Mouse (Mus musculus): ENCODE results near the gene Slc51b. TPM values are rescaled to one million over a fixed set of nuclear protein-coding genes. Genes with fewer than 3 reads are reported as not detected.

The Slc51b gene
- not detected in 2 replicates for polyA plus RNA-seq (2016; fragmentation: Nextera tagmentation; extraction: Ambion mirVana)

GRCm38 (mm10) chr9:65422760-65423501 is at the start of gene Slc51b:
Gene Slc51b, minus strand, starts transcription at chr9:65422955.
- WGBS = 85% methylated on average over 11 of the region's 11 CpGs
- Histone ChIP-seq H3K9ac (no peak within 1 kb of the TSS), H3K9me3 (no peaks in the 10 kb centered on the region), H3K4me2 (no peak within 1 kb of the TSS), H3K27me3 (no peaks in the 10 kb centered on the region), H3K4me1 (no peaks in the 10 kb centered on the region), H3K36me3 (replicated peaks) (no peaks in the 10 kb centered on the region), H3K4me3 (replicated peaks) (no peak within 1 kb of the TSS), H3K27ac (no peak within 1 kb of the TSS)
- no peak for ATAC-seq (ENCODE audit: low FRiP score)

GRCm38 (mm10) chr9:65467686-65468085 is 44.9 kb upstream of the Slc51b start:
- Histone ChIP-seq H3K4me2 (no peak overlapping the region), H3K4me3 (replicated peaks) (no peak overlapping the region), H3K36me3 (replicated peaks) (peaks cover 50% of the 10 kb centered on the region), H3K27ac (no peak overlapping the region), H3K9ac (no peak overlapping the region), H3K4me1 (peaks cover 8% of the 10 kb centered on the region), H3K9me3 (no peaks in the 10 kb centered on the region), H3K27me3 (no peaks in the 10 kb centered on the region)
- 79% methylated on average over 11 of the region's 11 CpGs for WGBS
- ATAC-seq (ENCODE audit: low FRiP score) = no peak

GRCm38 (mm10) chr9:65465241-65465640 is 42.5 kb upstream of the Slc51b start:
- H3K27me3 ChIP-seq = no peaks in the 10 kb centered on the region
- no peak overlapping the region for H3K4me3 ChIP-seq (replicated peaks)
- no peak overlapping the region for H3K9ac ChIP-seq
- WGBS = 82% methylated on average over 2 of the region's 2 CpGs
- H3K27ac ChIP-seq = no peak overlapping the region
- H3K4me2 ChIP-seq = no peak overlapping the region
- H3K9me3 ChIP-seq = no peaks in the 10 kb centered on the region
- no peak for ATAC-seq (ENCODE audit: low FRiP score)
- peaks cover 38% of the 10 kb centered on the region for H3K36me3 ChIP-seq (replicated peaks)
- peaks cover 22% of the 10 kb centered on the region for H3K4me1 ChIP-seq

- Histone ChIP-seq H3K4me2 (no peak overlapping the region), H3K9ac (no peak overlapping the region), H3K9me3 (no peaks in the 10 kb centered on the region), H3K4me1 (peaks cover 23% of the 10 kb centered on the region), H3K27ac (no peak overlapping the region), H3K27me3 (no peaks in the 10 kb centered on the region), H3K4me3 (replicated peaks) (no peak overlapping the region), H3K36me3 (replicated peaks) (peaks cover 28% of the 10 kb centered on the region)
- WGBS = 96% methylated on average over 6 of the region's 6 CpGs
- no peak for ATAC-seq (ENCODE audit: low FRiP score)
These were observed 41.4 kb upstream of the Slc51b start for GRCm38 (mm10) chr9:65464161-65464560.

GRCm38 (mm10) chr9:65462544-65462943 is 39.8 kb upstream of the Slc51b start:
- peaks cover 18% of the 10 kb centered on the region for H3K36me3 ChIP-seq (replicated peaks)
- peaks cover 23% of the 10 kb centered on the region for H3K4me1 ChIP-seq
- ATAC-seq (ENCODE audit: low FRiP score) = no peak
- 84% methylated on average over 5 of the region's 5 CpGs for WGBS
- H3K27ac ChIP-seq = no peak overlapping the region
- no peaks in the 10 kb centered on the region for H3K9me3 ChIP-seq
- no peaks in the 10 kb centered on the region for H3K27me3 ChIP-seq
- H3K4me2 ChIP-seq = no peak overlapping the region
- H3K4me3 ChIP-seq (replicated peaks) = no peak overlapping the region
- no peak overlapping the region for H3K9ac ChIP-seq

- H3K36me3 ChIP-seq (replicated peaks) = peaks cover 8% of the 10 kb centered on the region
- peak within 1 kb of the TSS; percentile 64 for H3K4me2 ChIP-seq
- WGBS = under 1% methylated on average over 53 of the region's 53 CpGs
- H3K9ac ChIP-seq = peak within 1 kb of the TSS; percentile 89
- H3K27ac ChIP-seq = peak within 1 kb of the TSS; percentile 83
- peaks cover 23% of the 10 kb centered on the region for H3K4me1 ChIP-seq
- peak within 1 kb of the TSS; percentile 87 for H3K4me3 ChIP-seq (replicated peaks)
- H3K27me3 ChIP-seq = no peaks in the 10 kb centered on the region
- ATAC-seq (ENCODE audit: low FRiP score) = peak; percentile 98
- no peaks in the 10 kb centered on the region for H3K9me3 ChIP-seq
These were observed 38.1 kb upstream of the Slc51b start, which contains the start of gene Spg21 for GRCm38 (mm10) chr9:65460732-65461442. Gene Spg21, plus strand, starts transcription at chr9:65460947.

- 35% methylated on average over 3 of the region's 3 CpGs for WGBS
- Histone ChIP-seq H3K4me3 (replicated peaks) (peak overlapping the region; percentile 87), H3K4me2 (peak overlapping the region; percentile 64), H3K9ac (0 out of 2 replicates have a peak overlapping the region, but pooled peaks have one; percentile 29), H3K27ac (peak overlapping the region; percentile 83), H3K4me1 (peaks cover 23% of the 10 kb centered on the region), H3K27me3 (no peaks in the 10 kb centered on the region), H3K9me3 (no peaks in the 10 kb centered on the region), H3K36me3 (replicated peaks) (peaks cover 1% of the 10 kb centered on the region; the same call in 1 of the 2 replicates)
- peak; percentile 11; the same call in 1 of the 2 replicates for ATAC-seq (ENCODE audit: low FRiP score)
These were observed 37.4 kb upstream of the Slc51b start for GRCm38 (mm10) chr9:65460198-65460597.

GRCm38 (mm10) chr9:65458975-65459374 is 36.2 kb upstream of the Slc51b start:
- Histone ChIP-seq H3K4me2 (no peak overlapping the region), H3K36me3 (replicated peaks) (no peaks in the 10 kb centered on the region), H3K4me1 (peaks cover 23% of the 10 kb centered on the region), H3K4me3 (replicated peaks) (no peak overlapping the region), H3K9me3 (no peaks in the 10 kb centered on the region), H3K27ac (no peak overlapping the region), H3K27me3 (no peaks in the 10 kb centered on the region), H3K9ac (no peak overlapping the region; the same call in 1 of the 2 replicates)
- ATAC-seq (ENCODE audit: low FRiP score) = no peak
- 93% methylated on average over 2 of the region's 2 CpGs for WGBS

- no peak overlapping the region for H3K27ac ChIP-seq
- ATAC-seq (ENCODE audit: low FRiP score) = no peak
- H3K4me1 ChIP-seq = no peaks in the 10 kb centered on the region
- H3K27me3 ChIP-seq = no peaks in the 10 kb centered on the region
- H3K4me3 ChIP-seq (replicated peaks) = no peak overlapping the region
- H3K9ac ChIP-seq = no peak overlapping the region
- H3K36me3 ChIP-seq (replicated peaks) = peaks cover 69% of the 10 kb centered on the region
- no peak overlapping the region for H3K4me2 ChIP-seq
- no peaks in the 10 kb centered on the region for H3K9me3 ChIP-seq
- 89% methylated on average over 6 of the region's 6 CpGs for WGBS
These were observed 25.2 kb upstream of the Slc51b start for GRCm38 (mm10) chr9:65447951-65448350.

GRCm38 (mm10) chr9:65444692-65445091 is 21.9 kb upstream of the Slc51b start:
- H3K4me1 ChIP-seq = no peaks in the 10 kb centered on the region
- peaks cover 60% of the 10 kb centered on the region for H3K36me3 ChIP-seq (replicated peaks)
- no peaks in the 10 kb centered on the region for H3K9me3 ChIP-seq
- no peak overlapping the region for H3K4me3 ChIP-seq (replicated peaks)
- H3K9ac ChIP-seq = no peak overlapping the region
- no peak for ATAC-seq (ENCODE audit: low FRiP score)
- no peaks in the 10 kb centered on the region for H3K27me3 ChIP-seq
- no peak overlapping the region for H3K4me2 ChIP-seq
- H3K27ac ChIP-seq = no peak overlapping the region
- WGBS = 97% methylated on average over 4 of the region's 4 CpGs

GRCm38 (mm10) chr9:65435671-65436301 is 13.0 kb upstream of the Slc51b start, which contains the start of gene Mtfmt:
Gene Mtfmt, plus strand, starts transcription at chr9:65435782.
- Histone ChIP-seq H3K27ac (no peak within 1 kb of the TSS), H3K4me2 (peak within 1 kb of the TSS; percentile 71), H3K36me3 (replicated peaks) (peaks cover 9% of the 10 kb centered on the region; the same call in 1 of the 2 replicates), H3K4me3 (replicated peaks) (peak within 1 kb of the TSS; percentile 95), H3K4me1 (peaks cover 6% of the 10 kb centered on the region), H3K9ac (peak within 1 kb of the TSS; percentile 86), H3K9me3 (no peaks in the 10 kb centered on the region), H3K27me3 (0 out of 2 replicates have a peak, but pooled peaks cover 4% of the 10 kb centered on the region)
- peak; percentile 91 for ATAC-seq (ENCODE audit: low FRiP score)
- under 1% methylated on average over 54 of the region's 54 CpGs for WGBS

- Histone ChIP-seq H3K4me1 (peaks cover 6% of the 10 kb centered on the region), H3K27ac (no peak overlapping the region), H3K36me3 (replicated peaks) (0 out of 2 replicates have a peak, but pooled peaks cover 3% of the 10 kb centered on the region), H3K9ac (no peak overlapping the region), H3K27me3 (0 out of 2 replicates have a peak, but pooled peaks cover 4% of the 10 kb centered on the region), H3K4me3 (replicated peaks) (no peak overlapping the region; the same call in 1 of the 2 replicates), H3K4me2 (no peak overlapping the region; the same call in 1 of the 2 replicates), H3K9me3 (no peaks in the 10 kb centered on the region)
- WGBS = 75% methylated on average over 4 of the region's 4 CpGs
- no peak for ATAC-seq (ENCODE audit: low FRiP score)
These were observed 12.5 kb upstream of the Slc51b start for GRCm38 (mm10) chr9:65435211-65435610.
